Mouse (Mus musculus): ENCODE measurements at regions not wholly inside any gene's neighbourhood (a gene's known extent, or its start where the extent isn't known, plus 50 kb on each side); places are given as distances from the start of the nearest gene placed in this dataset.

DNA sequence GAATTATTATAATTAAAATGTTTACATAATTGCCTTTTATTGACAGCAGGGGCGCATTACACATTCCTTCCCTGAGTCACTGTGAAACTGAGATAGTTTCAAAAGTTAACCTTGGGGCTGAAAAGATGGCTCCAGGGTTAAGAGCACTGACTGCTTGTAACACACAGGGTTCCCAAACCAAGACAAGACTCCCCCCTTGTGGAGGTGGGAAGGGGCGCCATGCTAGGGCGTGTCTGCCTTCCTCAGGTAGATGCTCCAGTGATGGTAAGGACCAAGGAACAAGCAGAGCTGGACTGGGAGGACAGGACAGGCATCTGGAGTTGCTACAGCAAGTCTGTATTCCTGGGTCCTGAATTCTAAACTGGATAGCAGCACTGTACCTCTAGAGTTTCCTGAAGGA is 351.9 kb downstream of the Tbc1d22a start:
- no peak for ATAC-seq (replicated peaks; ENCODE audit: low read depth, poor library complexity, severe bottlenecking)

DNA sequence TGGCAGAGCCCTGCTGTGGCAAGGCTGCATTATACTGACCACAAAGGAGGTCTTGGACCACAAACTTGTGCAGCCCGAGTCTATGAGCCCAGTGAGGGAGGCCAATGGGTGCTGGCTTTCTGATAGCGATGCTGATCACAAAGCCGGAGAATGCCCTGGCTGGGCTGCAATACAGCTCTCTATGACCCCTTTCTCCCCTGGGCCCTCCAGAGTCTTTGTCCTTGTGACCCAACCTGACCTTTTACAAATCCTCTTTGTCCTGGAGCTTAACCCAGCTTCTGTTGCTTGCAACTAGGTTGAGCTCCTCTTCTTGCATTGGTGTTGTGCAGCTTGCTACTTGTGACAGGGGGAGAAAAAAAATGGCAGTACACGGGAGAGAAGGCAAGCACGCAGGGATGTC is 360.1 kb downstream of the Tbc1d22a start:
- ATAC-seq (replicated peaks; ENCODE audit: low read depth, poor library complexity, severe bottlenecking) = no peak

DNA sequence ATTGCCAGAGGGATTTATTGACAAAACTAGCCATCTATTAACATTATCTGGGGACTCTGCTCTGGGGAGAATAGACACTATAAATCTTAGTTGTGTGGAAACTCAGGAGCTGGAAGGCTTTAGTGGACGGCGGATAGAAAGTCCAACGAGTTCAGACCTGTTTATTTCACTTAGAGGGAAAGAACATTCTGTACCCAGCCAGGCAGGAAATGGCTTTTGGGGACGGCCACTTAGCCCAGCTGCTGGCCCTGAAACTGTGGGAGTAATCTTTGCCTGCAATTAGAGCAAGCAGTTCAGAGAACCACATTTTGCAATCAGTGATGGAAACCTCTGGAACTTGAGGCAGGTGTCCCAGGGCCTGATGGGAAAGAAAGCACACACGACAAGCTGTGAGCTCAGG is 362.4 kb downstream of the Tbc1d22a start:
- no peak for ATAC-seq (replicated peaks; ENCODE audit: low read depth, poor library complexity, severe bottlenecking)

DNA sequence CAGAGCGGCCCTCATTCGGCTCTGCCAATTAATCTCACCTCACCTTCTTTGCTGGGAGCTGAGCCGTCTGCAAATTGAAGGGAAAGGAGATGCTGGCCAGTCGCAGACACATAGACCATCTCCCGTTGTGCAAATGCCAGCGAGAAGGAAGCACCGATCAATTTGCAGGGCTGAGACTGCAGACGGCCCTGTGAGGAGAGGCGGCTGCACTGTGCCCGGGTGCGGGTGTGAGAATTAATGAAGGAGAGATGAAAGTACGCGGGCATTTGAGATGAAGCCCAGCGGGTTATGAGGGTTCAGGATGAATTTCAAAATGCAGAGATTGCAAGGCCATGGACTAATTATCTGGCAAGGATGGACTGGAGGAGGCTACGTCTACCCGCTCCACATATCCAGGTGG is 364.4 kb downstream of the Tbc1d22a start:
- ATAC-seq (replicated peaks; ENCODE audit: low read depth, poor library complexity, severe bottlenecking) = no peak

DNA sequence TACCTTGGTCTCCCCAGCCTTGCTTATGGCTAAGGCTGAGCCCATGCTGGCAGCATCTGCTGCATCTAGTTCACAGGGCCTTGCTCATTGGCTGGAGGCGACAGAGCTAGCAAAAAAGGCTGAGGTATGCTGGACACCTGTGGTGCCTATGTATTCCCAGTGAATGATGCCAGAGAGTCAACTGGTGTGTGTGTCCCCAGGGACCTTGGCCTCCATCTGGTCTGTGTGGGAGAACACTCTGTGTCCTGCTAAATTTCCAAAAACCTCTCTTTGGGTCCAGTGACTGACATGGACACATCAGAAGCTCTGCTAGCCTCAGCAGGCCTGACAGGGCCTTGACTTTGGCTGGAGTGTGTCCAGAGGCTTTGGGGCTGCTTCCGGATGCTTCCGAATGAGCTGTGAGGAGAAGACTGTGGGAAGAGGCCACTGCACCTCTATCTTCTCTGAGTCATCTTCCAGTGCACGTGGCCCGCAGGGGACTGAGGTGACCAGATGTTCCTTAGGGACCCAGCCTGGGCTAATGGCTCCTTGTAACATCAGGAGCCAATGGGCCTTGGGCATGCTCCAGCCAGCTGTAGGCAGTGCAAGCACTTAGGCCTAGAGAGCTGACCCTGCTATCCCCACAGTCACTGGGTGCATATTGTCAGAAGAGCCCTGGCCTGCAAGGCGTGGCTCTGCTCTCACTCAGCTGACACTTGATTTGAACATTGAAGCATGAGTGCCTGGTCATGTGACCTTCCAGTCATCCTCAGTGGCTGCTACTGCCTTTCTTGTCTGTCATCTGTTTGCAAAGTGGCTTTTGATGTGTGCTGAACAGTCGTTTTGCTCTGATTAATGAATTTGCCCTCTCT is 368.2 kb downstream of the Tbc1d22a start:
- no peak for ATAC-seq (replicated peaks; ENCODE audit: low read depth, poor library complexity, severe bottlenecking)

DNA sequence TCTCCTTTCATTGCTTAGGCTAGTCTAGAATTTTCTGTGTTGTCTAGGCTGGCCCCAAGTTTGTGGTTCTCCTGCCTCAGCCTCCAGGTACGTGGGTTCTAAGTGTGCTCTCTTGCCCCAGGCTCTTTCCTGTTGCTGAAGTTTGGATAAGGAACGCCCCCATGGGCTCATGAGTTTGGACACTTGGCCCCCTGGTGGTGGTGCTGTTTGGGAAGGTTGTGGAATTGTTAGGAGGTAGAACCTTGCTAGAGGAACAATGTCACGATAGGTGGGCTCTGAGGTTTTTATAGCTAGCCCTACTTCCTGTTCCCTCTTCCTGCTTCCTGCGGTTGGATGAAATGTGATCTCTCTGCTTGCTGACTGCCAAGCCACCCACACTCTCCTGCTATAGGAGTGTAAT is 371.5 kb downstream of the Tbc1d22a start:
- ATAC-seq (replicated peaks; ENCODE audit: low read depth, poor library complexity, severe bottlenecking) = no peak

DNA sequence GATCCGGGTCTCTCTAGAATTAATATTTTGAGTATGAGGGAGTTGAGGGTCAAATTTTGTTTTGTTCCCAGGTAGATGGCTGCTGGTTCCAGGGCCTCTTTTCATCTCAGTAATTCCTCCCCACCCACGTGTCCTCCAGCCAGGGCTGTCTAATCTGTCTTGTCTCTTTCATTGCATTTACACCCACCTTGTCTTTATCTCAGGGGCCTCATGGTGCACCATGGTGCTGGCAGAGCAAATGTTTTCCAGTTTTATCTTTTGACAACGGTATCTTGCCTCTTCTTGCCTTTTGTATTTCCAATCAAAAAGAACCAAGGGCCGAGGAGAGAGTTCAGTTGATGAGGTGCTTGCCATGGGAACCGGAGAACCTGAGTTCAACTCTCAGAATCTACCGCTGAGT is 372.9 kb downstream of the Tbc1d22a start:
- no peak for ATAC-seq (replicated peaks; ENCODE audit: low read depth, poor library complexity, severe bottlenecking)

DNA sequence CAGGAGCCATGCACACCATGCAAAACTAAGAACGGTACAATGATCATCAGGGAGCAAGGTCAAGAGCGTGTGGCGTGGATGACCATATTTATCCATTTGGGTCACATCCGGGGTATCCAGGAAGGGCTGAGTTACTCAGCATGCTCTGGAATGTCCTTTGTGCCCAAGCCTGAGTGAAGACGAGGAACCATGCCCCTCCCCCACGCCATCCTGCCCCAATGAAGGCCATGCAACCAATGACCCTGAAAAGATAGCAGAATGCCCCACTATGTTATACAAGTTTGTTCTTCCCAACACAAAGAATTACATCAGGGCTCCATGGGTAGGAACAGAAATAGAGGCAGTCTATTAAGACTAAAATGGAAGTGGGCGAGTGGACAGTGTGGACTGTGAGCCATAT is 375.8 kb downstream of the Tbc1d22a start:
- no peak for ATAC-seq (replicated peaks; ENCODE audit: low read depth, poor library complexity, severe bottlenecking)

DNA sequence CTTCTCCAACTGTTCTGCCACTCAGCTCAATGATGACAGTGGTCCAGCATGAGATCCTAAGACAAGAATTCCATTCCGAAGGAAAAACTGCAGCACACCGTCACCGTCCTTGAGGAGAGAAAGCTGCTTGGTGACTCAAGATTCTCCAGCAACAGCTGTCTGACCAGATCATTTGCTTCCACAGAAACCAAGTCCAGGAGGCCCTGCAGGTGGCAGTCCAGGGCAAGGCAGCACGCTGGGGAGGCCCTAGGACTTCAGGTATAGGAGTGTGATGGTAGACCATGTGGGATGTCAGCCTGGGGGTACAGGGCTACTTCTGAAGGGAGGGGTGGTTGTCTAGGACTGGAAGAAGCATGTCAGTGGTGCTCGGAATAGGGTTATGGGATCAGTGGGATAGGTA is 376.6 kb downstream of the Tbc1d22a start:
- no peak for ATAC-seq (replicated peaks; ENCODE audit: low read depth, poor library complexity, severe bottlenecking)

DNA sequence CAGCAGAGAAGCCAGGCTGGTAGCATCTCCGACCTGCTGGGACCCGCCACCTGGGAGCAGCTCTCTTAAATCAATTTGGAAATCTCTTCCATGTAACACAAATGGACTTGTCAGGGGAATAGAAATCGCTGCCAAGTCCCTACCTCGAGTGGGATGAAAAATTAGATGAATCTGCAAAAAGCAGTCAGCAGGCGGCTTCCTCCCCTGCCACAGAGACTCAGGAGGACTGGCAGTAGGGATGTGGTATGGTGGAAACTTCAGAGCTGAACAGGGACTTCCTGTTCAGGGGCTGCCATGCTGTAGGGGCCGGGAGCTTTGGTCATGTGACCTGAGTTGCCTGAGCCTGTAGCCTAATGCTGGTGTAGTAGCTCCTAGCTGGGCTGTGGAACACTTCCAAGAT is 379.1 kb downstream of the Tbc1d22a start:
- peak; percentile 65; the same call in 1 of the 2 replicates for ATAC-seq (replicated peaks; ENCODE audit: low read depth, poor library complexity, severe bottlenecking)

DNA sequence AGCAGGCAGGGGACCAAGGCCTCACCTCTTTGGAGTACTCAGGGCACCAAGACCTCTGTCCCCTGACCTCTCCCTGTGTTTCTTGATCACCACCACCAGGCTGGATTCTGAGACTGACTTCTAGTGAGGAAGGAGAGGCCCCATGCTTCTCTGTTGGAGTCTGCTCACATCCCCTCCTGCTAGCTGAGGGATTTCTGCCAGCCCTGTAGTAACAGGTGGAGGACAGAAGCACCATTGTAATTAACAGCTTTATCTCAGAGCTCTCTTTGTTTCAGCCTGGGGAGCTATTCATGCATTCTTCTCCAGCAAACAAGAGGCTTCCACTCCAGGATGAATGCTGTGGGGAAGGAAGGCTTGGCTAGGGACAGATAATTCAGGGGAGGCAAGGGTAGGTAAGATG is 392.2 kb downstream of the Tbc1d22a start:
- no peak for ATAC-seq (replicated peaks; ENCODE audit: low read depth, poor library complexity, severe bottlenecking)

DNA sequence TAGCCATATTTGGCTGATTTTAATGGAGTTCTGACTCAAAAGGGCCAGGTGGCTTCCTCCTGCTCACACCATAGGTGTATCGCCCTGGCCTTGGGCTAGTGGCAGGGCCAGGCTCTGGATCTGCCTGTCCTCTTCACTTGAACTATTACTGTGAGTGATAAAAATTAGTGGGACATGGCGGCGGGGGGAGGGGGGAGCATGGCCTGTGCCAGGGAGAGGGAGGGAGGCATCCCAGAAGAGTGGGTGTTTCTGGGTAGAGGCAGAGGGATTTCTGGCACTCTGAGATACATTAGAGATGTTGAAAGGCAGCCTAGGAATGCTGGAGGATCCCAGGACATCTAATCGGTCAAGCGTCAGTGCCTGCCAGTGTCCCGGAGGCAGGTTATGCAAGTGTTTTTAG is 395.4 kb downstream of the Tbc1d22a start:
- no peak for ATAC-seq (replicated peaks; ENCODE audit: low read depth, poor library complexity, severe bottlenecking)

DNA sequence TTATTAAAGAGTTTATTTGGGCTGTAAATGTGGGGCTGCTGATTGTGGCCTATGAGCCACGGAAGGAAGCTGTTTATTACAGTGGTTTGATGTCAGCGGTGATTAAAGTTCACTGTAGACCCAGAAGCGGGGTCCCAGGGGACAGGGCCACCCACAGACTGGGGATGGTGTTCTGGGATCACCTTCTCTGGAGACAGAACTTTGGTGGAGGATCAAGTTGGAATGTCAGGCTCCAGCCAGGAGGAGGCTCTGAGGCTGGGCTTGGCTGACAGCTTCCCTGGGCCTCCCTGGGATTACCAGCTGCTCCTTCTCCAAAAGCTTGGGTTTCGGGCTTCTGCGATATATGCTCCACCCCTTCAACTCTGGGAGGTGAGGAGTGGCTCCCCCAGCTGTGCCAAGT is 417.1 kb downstream of the Tbc1d22a start:
- no peak for ATAC-seq (replicated peaks; ENCODE audit: low read depth, poor library complexity, severe bottlenecking)

DNA sequence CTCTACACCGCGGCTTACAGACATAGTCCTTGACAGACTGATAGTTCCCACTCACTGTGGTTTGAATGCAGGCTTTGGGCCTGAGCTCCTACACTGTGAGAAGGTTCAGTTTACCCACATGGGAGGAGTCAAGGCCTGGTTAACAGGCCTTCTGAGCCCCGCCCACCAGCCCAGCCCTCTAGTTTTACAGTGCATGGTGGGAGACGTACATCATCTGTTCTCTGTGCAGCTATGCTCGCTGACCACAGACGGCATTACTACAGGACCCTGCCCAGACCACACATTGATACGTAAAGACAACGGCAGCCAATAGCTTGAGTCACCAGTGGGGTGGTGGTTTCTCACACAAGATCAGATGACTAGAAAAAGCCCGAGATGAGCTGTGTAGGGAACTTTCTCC is 431.0 kb downstream of the Tbc1d22a start:
- no peak for ATAC-seq (replicated peaks; ENCODE audit: low read depth, poor library complexity, severe bottlenecking)

DNA sequence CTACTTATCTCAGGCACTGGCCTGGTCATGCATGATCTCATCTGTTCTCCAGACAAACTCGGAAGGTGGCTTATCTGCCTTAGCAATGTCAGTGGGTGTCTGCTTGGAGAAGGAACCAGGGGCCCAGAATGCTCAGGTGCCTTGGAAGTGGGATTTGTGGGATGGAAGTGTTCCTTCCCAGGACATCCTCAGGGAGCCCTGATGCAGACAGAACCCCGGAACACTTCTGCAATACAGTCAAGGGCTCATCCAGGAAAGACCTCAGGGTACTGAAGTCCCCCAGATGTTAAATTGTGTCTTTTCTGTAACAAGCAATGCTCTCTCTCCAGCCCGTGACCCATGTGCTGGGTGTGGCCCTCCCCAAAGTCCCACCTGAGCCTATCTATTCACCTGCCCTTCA is 433.9 kb downstream of the Tbc1d22a start:
- ATAC-seq (replicated peaks; ENCODE audit: low read depth, poor library complexity, severe bottlenecking) = no peak

DNA sequence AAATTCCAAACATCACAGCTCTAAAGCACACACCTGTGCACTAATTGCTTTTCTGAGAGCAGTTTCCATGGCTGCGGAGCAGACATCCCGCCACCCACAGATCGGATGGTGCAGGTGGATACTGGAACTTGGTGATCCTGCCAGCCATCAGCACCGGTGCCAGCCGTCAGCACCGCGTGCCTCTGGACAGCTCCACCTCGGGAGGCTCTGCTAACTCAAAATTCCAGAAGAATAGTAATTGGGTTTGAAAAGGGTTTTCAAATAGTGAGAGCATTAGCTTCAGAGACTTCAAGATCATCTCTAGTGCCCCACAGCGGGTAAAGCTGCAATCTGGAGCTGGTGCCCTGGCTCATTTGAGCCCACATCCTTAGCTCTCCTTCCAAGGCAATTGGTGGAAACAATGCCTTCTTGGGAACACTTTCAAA is 458.8 kb downstream of the Tbc1d22a start:
- no peak for ATAC-seq (replicated peaks; ENCODE audit: low read depth, poor library complexity, severe bottlenecking)

DNA sequence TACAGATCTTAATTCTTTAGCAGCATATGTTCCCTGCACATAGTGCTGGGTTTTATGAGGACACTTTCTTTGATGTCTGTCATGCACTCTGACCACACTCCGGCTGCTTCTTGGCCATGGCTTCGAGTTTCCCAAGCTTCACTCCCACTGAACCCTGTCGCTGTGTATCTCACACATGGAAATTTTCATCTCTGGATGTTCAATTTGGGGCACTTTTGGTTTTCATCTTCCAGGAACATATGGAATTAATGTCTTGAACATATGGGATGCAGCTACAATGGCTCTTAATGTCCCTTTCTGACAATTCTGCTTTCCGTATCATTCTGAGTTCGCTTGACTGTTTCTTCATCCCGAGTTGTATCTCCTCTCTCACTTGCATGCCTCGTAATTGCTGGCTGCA is 462.8 kb downstream of the Tbc1d22a start:
- no peak for ATAC-seq (replicated peaks; ENCODE audit: low read depth, poor library complexity, severe bottlenecking)

DNA sequence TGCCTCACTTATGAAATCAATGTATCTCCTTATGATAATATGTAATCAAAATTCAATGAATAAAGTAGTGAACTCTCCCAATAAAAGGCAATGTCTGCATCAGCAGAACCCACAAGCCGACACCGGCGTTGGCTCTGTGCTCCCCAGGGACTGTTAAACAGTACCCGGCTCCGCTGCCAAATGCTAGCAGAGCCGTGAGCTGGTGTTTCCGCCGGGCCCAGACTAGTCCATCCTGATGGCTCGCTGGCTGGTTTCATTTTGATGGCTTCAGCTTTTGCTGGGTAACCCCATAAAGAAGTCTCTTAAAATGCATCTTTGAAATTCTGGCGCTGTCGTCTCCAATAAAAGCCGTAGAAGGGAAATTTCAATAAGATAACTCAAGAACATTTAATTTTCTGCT is 468.8 kb downstream of the Tbc1d22a start:
- ATAC-seq (replicated peaks; ENCODE audit: low read depth, poor library complexity, severe bottlenecking) = no peak

DNA sequence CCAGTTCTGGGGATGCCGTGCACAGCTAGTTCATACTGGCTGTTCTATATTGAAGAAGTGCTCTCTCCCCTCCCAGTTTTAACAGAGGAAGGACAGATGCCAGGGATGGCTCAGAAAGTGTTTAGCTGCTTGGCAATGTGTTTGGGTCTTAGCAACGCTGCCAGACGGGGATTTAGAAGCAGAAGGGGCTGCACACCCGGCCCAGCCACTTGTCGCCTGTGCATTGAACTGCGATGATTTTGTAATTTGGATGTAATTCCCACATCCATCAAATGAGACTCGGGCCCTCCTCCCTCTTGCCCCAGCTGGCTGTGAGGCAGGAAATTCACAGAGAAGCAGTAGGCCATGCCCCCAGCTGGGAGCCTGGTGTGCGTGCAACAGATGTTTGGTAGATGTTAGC is 475.4 kb downstream of the Tbc1d22a start:
- no peak for ATAC-seq (replicated peaks; ENCODE audit: low read depth, poor library complexity, severe bottlenecking)

DNA sequence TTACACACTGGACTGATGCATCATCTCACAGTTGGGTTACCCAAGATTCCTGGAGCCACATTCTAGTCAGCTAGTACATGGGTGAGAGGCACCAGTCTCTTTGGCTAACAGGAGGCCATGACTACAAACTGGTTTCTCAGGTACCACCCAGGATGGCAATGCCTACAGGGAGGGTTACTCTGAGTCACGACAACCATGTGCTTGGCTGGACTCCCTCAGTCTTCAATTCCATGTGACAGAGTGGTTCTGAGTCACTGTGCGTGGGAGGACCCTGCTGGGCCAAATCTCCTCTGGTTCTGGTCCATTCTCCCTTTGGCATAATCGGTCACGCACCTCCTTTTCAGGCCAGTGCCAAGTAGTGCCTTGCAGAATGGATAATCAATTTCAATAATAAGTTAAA is 482.5 kb downstream of the Tbc1d22a start:
- ATAC-seq (replicated peaks; ENCODE audit: low read depth, poor library complexity, severe bottlenecking) = no peak

DNA sequence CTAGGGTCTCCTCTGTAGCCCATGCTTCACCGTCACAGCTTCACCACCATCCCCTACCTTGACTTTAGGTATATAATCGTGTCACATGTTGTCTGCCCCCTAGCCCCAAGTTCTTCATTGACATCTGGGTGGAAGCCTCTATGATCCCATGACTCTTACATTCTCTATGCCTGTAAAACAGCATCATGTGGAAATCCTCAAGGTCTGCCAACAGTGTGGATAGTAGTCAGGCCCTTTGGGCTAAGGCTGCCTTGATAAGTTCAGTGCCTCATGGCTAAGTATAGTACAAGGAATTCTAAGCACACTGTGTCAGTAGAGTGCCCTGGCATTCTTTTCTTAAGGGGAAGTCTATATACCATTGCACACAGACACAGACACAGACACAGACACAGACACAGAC is 496.2 kb downstream of the Tbc1d22a start:
- no peak for ATAC-seq (replicated peaks; ENCODE audit: low read depth, poor library complexity, severe bottlenecking)

DNA sequence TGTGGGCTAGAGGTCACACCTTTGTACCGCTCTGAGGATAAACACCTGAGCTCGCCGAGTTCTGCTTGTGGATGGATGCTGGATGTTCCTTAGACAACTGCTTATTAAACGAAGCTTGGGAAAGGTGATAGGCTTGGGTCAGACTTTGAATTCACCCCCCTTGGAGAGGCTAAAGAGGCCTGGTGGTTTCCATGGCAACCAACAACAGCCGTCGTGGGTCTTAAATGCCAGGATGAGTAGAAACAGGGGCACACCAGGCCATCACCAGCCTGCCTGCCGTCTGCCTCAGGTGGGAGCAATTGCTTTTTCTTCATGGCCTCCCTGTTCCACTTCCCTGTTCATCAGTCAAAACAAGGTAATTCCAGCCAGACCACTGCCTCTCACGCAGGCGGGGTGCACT is 504.1 kb downstream of the Tbc1d22a start:
- ATAC-seq (replicated peaks; ENCODE audit: low read depth, poor library complexity, severe bottlenecking) = no peak
